Mouse (Mus musculus) forebrain, embryonic 16.5 days (tissue): ENCODE data around the gene Ly6g5b. TPM values are rescaled to one million over a fixed set of nuclear protein-coding genes. Genes with fewer than 3 reads are reported as not detected.
A peak's percentile ranks its signal among the peaks of the same experiment; 100 is the strongest.
"Not testable (repeated sequence)": the region's sequence is repeated elsewhere in the genome, so short reads cannot be mapped to it uniquely, and the experiment has no call there.

Experiments used
- ATAC-seq: fragments of 200-750 bp; cut with Nextera tagmentation; 2 replicates; pipeline ENCODE4 v1.8.0; 2017; ENCODE audit warnings: mild to moderate bottlenecking, moderate library complexity
- H3K27ac ChIP-seq: fragments of 300-500 bp; sonication (generic); 2 replicates; pipeline ENCODE4 v1.5.1; 2014; ENCODE audit warnings: low read length, control low read depth
- H3K27me3 ChIP-seq: fragments of 300-500 bp; sonication (generic); replicated peaks from 2 replicates; pipeline ENCODE4 v1.6.1; 2014; ENCODE audit warnings: low read length; ENCODE audit not compliant: control insufficient read depth, insufficient read depth
- H3K36me3 ChIP-seq: fragments of 300-500 bp; sonication (generic); 2 replicates; pipeline ENCODE4 v1.6.1; 2014; ENCODE audit not compliant: control insufficient read depth, insufficient read depth
- H3K4me1 ChIP-seq: fragments of 300-500 bp; sonication (generic); replicated peaks from 2 replicates; pipeline ENCODE4 v1.6.1; 2014; ENCODE audit warnings: low read length; ENCODE audit not compliant: control insufficient read depth, insufficient read depth
- H3K4me2 ChIP-seq: fragments of 300-500 bp; sonication (generic); 2 replicates; pipeline ENCODE4 v1.6.1; 2014; ENCODE audit warnings: mild to moderate bottlenecking, low read length, control low read depth
- H3K4me3 ChIP-seq: fragments of 300-500 bp; sonication (generic); replicated peaks from 2 replicates; pipeline ENCODE4 v1.5.1; 2014; ENCODE audit warnings: mild to moderate bottlenecking, low read length, control low read depth
- H3K9ac ChIP-seq: fragments of 300-500 bp; sonication (generic); replicated peaks from 2 replicates; pipeline ENCODE4 v1.6.1; 2014; ENCODE audit warnings: low read depth, low read length, control low read depth
- H3K9me3 ChIP-seq: fragments of 300-500 bp; sonication (generic); 2 replicates; pipeline ENCODE4 v1.6.1; 2016; ENCODE audit warnings: low read length; ENCODE audit not compliant: control insufficient read depth
- WGBS: fragments of 180-500 bp; shearing (Covaris S2); extraction: QIAGEN DNeasy Blood & Tissue Kit; methylation state at CpG from one replicate; pipeline ENCODE4 v1.1.7; 2014; 5-methylcytosine and 5-hydroxymethylcytosine counted together
- polyA plus RNA-seq: library from polyadenylated mRNA; unstranded; fragments of >200 nt; fragmentation: Nextera tagmentation; extraction: Ambion mirVana; gene quantifications from 2 replicates; pipeline ENCODE4 v1.2.1, GENCODE M21; 2015

The Ly6g5b gene
- polyA plus RNA-seq, 1 experiment from 2014 or later = 1.3 TPM

- 84% methylated on average over 15 of the region's 15 CpGs for WGBS
- no peak within 1 kb of the TSS for H3K4me2 ChIP-seq
- no peaks in the 10 kb centered on the region for H3K27me3 ChIP-seq
- no peak within 1 kb of the TSS for H3K4me3 ChIP-seq
- no peaks in the 10 kb centered on the region for H3K9me3 ChIP-seq
- peaks cover 16% of the 10 kb centered on the region for H3K4me1 ChIP-seq
- H3K9ac ChIP-seq = no peak within 1 kb of the TSS
- H3K36me3 ChIP-seq = no peaks in the 10 kb centered on the region
- no peak for ATAC-seq
- no peak within 1 kb of the TSS for H3K27ac ChIP-seq
These were observed 16.4 kb upstream of the Ly6g5b start, which contains the start of gene Apom for GRCm38 (mm10) chr17:35131500-35132173. Gene Apom, minus strand, starts transcription at chr17:35132050.

- H3K9me3 ChIP-seq = no peaks in the 10 kb centered on the region
- no peak overlapping the region for H3K27ac ChIP-seq
- H3K27me3 ChIP-seq = no peaks in the 10 kb centered on the region
- ATAC-seq = no peak
- no peak overlapping the region for H3K9ac ChIP-seq
- no peaks in the 10 kb centered on the region for H3K36me3 ChIP-seq
- WGBS = 92% methylated on average over 8 of the region's 8 CpGs
- H3K4me3 ChIP-seq = no peak overlapping the region
- H3K4me2 ChIP-seq = no peak overlapping the region
- peaks cover 16% of the 10 kb centered on the region for H3K4me1 ChIP-seq
These were observed 15.8 kb upstream of the Ly6g5b start for GRCm38 (mm10) chr17:35131038-35131437.

- peaks cover 24% of the 10 kb centered on the region for H3K4me1 ChIP-seq
- no peak overlapping the region for H3K27ac ChIP-seq
- H3K9ac ChIP-seq = no peak overlapping the region
- no peak overlapping the region for H3K4me3 ChIP-seq
- H3K36me3 ChIP-seq = peaks cover under 1% of the 10 kb centered on the region; the same call in 1 of the 2 replicates
- no peak overlapping the region for H3K4me2 ChIP-seq
- H3K9me3 ChIP-seq = no peaks in the 10 kb centered on the region
- no peaks in the 10 kb centered on the region for H3K27me3 ChIP-seq
- 82% methylated on average over 11 of the region's 11 CpGs for WGBS
- ATAC-seq = no peak
These were observed 13.8 kb upstream of the Ly6g5b start for GRCm38 (mm10) chr17:35128996-35129395.

- WGBS = 78% methylated on average over 13 of the region's 13 CpGs
- Histone ChIP-seq H3K27me3 (no peaks in the 10 kb centered on the region), H3K9me3 (no peaks in the 10 kb centered on the region), H3K4me3 (peak overlapping the region; percentile 73), H3K27ac (no peak overlapping the region), H3K4me1 (peaks cover 30% of the 10 kb centered on the region), H3K9ac (0 out of 2 replicates have a peak overlapping the region, but pooled peaks have one; percentile 83), H3K4me2 (peak overlapping the region; percentile 75), H3K36me3 (peaks cover 5% of the 10 kb centered on the region; the same call in 1 of the 2 replicates)
- no peak for ATAC-seq
These were observed 11.8 kb upstream of the Ly6g5b start for GRCm38 (mm10) chr17:35127017-35127416.

- peak; percentile 32 for ATAC-seq
- Histone ChIP-seq H3K36me3 (peaks cover 5% of the 10 kb centered on the region; the same call in 1 of the 2 replicates), H3K27me3 (no peaks in the 10 kb centered on the region), H3K9me3 (no peaks in the 10 kb centered on the region), H3K4me3 (peak within 1 kb of the TSS; percentile 73), H3K27ac (peak within 1 kb of the TSS; percentile 67), H3K9ac (peak within 1 kb of the TSS; percentile 83), H3K4me1 (peaks cover 30% of the 10 kb centered on the region), H3K4me2 (peak within 1 kb of the TSS; percentile 75)
- WGBS = under 1% methylated on average over 36 of the region's 36 CpGs
These were observed 11.0 kb upstream of the Ly6g5b start, which contains the start of gene D17H6S53E for GRCm38 (mm10) chr17:35126206-35126611. Gene D17H6S53E, plus strand, starts transcription at chr17:35126373.

- Histone ChIP-seq H3K36me3 (peaks cover 5% of the 10 kb centered on the region; the same call in 1 of the 2 replicates), H3K27ac (no peak overlapping the region), H3K4me1 (peaks cover 31% of the 10 kb centered on the region), H3K9me3 (no peaks in the 10 kb centered on the region), H3K4me2 (peak overlapping the region; percentile 75), H3K27me3 (no peaks in the 10 kb centered on the region), H3K4me3 (peak overlapping the region; percentile 73), H3K9ac (peak overlapping the region; percentile 83)
- WGBS = 36% methylated on average over 6 of the region's 6 CpGs
- no peak for ATAC-seq
These were observed 10.3 kb upstream of the Ly6g5b start for GRCm38 (mm10) chr17:35125578-35125977.

- H3K27me3 ChIP-seq = no peaks in the 10 kb centered on the region
- no peak overlapping the region for H3K27ac ChIP-seq
- no peaks in the 10 kb centered on the region for H3K9me3 ChIP-seq
- no peak for ATAC-seq
- H3K4me1 ChIP-seq = peaks cover 36% of the 10 kb centered on the region
- no peak overlapping the region for H3K4me2 ChIP-seq
- no peak overlapping the region for H3K4me3 ChIP-seq
- peaks cover 5% of the 10 kb centered on the region; the same call in 1 of the 2 replicates for H3K36me3 ChIP-seq
- WGBS = 100% methylated on average over 1 of the region's 1 CpGs
- H3K9ac ChIP-seq = no peak overlapping the region
These were observed 9.9 kb upstream of the Ly6g5b start for GRCm38 (mm10) chr17:35125081-35125480.

- not testable (repeated sequence) for H3K4me2 ChIP-seq, H3K27me3 ChIP-seq, H3K4me3 ChIP-seq, H3K36me3 ChIP-seq, H3K9ac ChIP-seq, H3K9me3 ChIP-seq, H3K27ac ChIP-seq, ATAC-seq
- 93% methylated on average over 12 of the region's 12 CpGs for whole genome bisulfite sequencing
- H3K4me1 ChIP-seq = peaks cover 42% of the 10 kb centered on the region
These were observed 9.2 kb upstream of the Ly6g5b start for GRCm38 (mm10) chr17:35124261-35124896.

GRCm38 (mm10) chr17:35123287-35123686, 8.1 kb upstream of the Ly6g5b start:
- H3K4me3 ChIP-seq, H3K27ac ChIP-seq, H3K4me2 ChIP-seq, H3K9ac ChIP-seq, H3K9me3 ChIP-seq, H3K27me3 ChIP-seq, H3K36me3 ChIP-seq, ATAC-seq: not testable (repeated sequence)
- WGBS = 94% methylated on average over 9 of the region's 9 CpGs
- H3K4me1 ChIP-seq = peaks cover 42% of the 10 kb centered on the region
